Mouse (Mus musculus) right cerebral cortex, adult 18-20 months (tissue): Measurements from ENCODE around the gene Itga6.

ENCODE experiments used
- DNase-seq: peaks from one replicate; pipeline ENCODE4 v3.0.0; 2022; ENCODE audit warnings: mixed read lengths

Itga6 gene

GRCm38 (mm10) chr2:71805611-71806567 lies 60.5 kb downstream of the Itga6 start:
- no peak for DNase-seq

- no peak for DNase-seq
Observed at GRCm38 (mm10) chr2:71809289-71809860, 64.0 kb downstream of the Itga6 start.

- no peak for DNase-seq
Observed at GRCm38 (mm10) chr2:71810010-71810409, 64.6 kb downstream of the Itga6 start.

GRCm38 (mm10) chr2:71810906-71811305 lies 65.5 kb downstream of the Itga6 start:
- no peak for DNase-seq

GRCm38 (mm10) chr2:71812221-71813021 lies 67.0 kb downstream of the Itga6 start:
- peak; percentile 89 for DNase-seq

- no peak for DNase-seq
Observed at GRCm38 (mm10) chr2:71813022-71813358, 67.6 kb downstream of the Itga6 start.

GRCm38 (mm10) chr2:71813371-71813770 lies 68.0 kb downstream of the Itga6 start:
- DNase-seq: no peak

GRCm38 (mm10) chr2:71814016-71814415 lies 68.6 kb downstream of the Itga6 start:
- DNase-seq: no peak

- DNase-seq: no peak
Observed at GRCm38 (mm10) chr2:71815279-71815678, 69.9 kb downstream of the Itga6 start.

- DNase-seq: no peak
Observed at GRCm38 (mm10) chr2:71816391-71817041, 71.1 kb downstream of the Itga6 start.

GRCm38 (mm10) chr2:71824146-71824545 lies 78.7 kb downstream of the Itga6 start:
- DNase-seq: no peak

- DNase-seq: no peak
Observed at GRCm38 (mm10) chr2:71827711-71828110, 82.3 kb downstream of the Itga6 start.

- DNase-seq: no peak
Observed at GRCm38 (mm10) chr2:71828928-71829327, 83.5 kb downstream of the Itga6 start.

GRCm38 (mm10) chr2:71833626-71834025 lies 88.2 kb downstream of the Itga6 start:
- DNase-seq: no peak

GRCm38 (mm10) chr2:71834371-71834770 lies 89.0 kb downstream of the Itga6 start:
- no peak for DNase-seq

- DNase-seq: no peak
Observed at GRCm38 (mm10) chr2:71835556-71835955, 90.1 kb downstream of the Itga6 start.

GRCm38 (mm10) chr2:71836232-71836631 lies 90.8 kb downstream of the Itga6 start:
- no peak for DNase-seq

GRCm38 (mm10) chr2:71837261-71837660 lies 91.8 kb downstream of the Itga6 start:
- no peak for DNase-seq

GRCm38 (mm10) chr2:71837791-71838190 lies 92.4 kb downstream of the Itga6 start:
- DNase-seq: peak; percentile 61

- DNase-seq: no peak
Observed at GRCm38 (mm10) chr2:71843316-71843715, 97.9 kb downstream of the Itga6 start.

- DNase-seq: no peak
Observed at GRCm38 (mm10) chr2:71844906-71845305, 99.5 kb downstream of the Itga6 start.

GRCm38 (mm10) chr2:71852161-71852560 lies 106.7 kb downstream of the Itga6 start:
- peak; percentile 43 for DNase-seq

- no peak for DNase-seq
Observed at GRCm38 (mm10) chr2:71855076-71855475, 109.7 kb downstream of the Itga6 start.
